Mouse (Mus musculus): ENCODE results near the gene Ccdc83.

DNA sequence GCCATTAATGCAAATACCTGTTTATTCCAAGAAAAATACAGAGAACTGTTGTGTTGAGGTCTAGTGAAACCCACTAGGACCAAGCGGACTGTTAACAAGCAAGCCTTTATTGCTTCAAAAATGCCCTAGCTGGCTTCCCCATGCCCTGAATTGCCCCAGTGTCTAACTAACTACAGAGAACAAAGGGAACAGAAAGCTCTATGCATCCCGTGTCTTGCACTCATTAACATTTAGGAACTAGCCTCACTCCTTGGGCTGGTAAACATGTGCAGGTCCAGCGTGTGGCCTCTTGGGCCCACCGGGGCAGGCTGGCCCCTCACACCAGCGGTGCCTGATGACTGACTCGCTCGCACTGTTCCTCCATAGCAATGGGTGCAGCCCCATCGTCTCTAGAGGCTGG is 49.1 kb downstream of the Ccdc83 start:
- TF ChIP-seq POLR2A (IDR thresholded peaks at IDR 0.05; ENCODE audit: insufficient read depth, low read depth, low read length) (no peak), CTCF (IDR thresholded peaks at IDR 0.05) (no peak), EP300 (IDR thresholded peaks at IDR 0.05; ENCODE audit: insufficient read depth, low read depth, low read length) (no peak)
